Mouse (Mus musculus) erythroblast, embryonic 14.5 days (primary cell): ENCODE results near the gene Apbb2.

Source experiments
- GATA1 ChIP-seq: IDR thresholded peaks from 2 replicates; pipeline ENCODE4 v1.6.1; 2012; ENCODE audit warnings: low read length, inconsistent platforms, mixed read lengths
- TAL1 ChIP-seq: IDR thresholded peaks from 3 replicates; pipeline ENCODE4 v1.6.1; 2012; ENCODE audit warnings: low read length, inconsistent platforms, mixed read lengths

DNA sequence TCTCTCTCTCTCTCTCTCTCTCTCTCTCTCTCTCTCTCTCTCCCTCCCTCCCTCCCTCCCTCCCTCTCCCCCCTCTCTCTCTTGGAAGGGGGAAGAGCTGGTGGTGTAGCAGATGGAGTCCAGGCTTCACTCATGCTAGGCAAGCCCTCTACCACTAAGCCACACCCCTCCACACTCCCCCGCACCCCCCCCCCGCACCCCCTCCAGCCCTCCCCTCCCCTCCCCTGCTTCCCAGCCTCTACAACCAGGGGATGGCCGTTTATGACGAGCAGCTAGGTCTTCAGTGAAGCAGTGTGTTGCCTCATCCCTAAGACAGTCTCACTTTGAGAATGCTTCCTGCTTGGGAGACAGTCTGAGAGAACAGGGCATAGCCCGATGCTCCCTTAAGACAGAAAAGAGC, 210.6 kb downstream of the Apbb2 start:
- no peak for TF ChIP-seq GATA1
- TF ChIP-seq TAL1 = no peak
